Mouse (Mus musculus) lung, postnatal 4 days (tissue): ENCODE measurements at regions not wholly inside any gene's neighbourhood (a gene's known extent, or its start where the extent isn't known, plus 50 kb on each side); places are given as distances from the start of the nearest gene placed in this dataset.

ENCODE experiments used
- DNase-seq, 2 experiments: peaks; one replicate each; pipeline ENCODE4 v3.0.0; 2021

GRCm38 (mm10) chr4:131216361-131216760, 272.2 kb downstream of the Matn1 start:
- no peak for DNase-seq

GRCm38 (mm10) chr4:131217083-131217482, 272.9 kb downstream of the Matn1 start:
- DNase-seq: no peak

- no peak for DNase-seq
These were observed 273.5 kb downstream of the Matn1 start for GRCm38 (mm10) chr4:131217571-131218155.

- no peak for DNase-seq
These were observed 276.8 kb downstream of the Matn1 start for GRCm38 (mm10) chr4:131220966-131221365.

GRCm38 (mm10) chr4:131230361-131230760, 286.2 kb downstream of the Matn1 start:
- DNase-seq: no peak

GRCm38 (mm10) chr4:131236611-131237031, 292.4 kb downstream of the Matn1 start:
- no peak for DNase-seq

GRCm38 (mm10) chr4:131238591-131238990, 294.4 kb downstream of the Matn1 start:
- DNase-seq: no peak

GRCm38 (mm10) chr4:131239132-131239531, 294.9 kb downstream of the Matn1 start:
- DNase-seq: no peak

- no peak for DNase-seq
These were observed 296.3 kb downstream of the Matn1 start for GRCm38 (mm10) chr4:131240457-131240856.

- DNase-seq: no peak
These were observed 298.1 kb downstream of the Matn1 start for GRCm38 (mm10) chr4:131242250-131242649.

GRCm38 (mm10) chr4:131243744-131244387, 299.7 kb downstream of the Matn1 start:
- no peak for DNase-seq

- peak; percentile 70 to 78 for DNase-seq
These were observed 308.6 kb downstream of the Matn1 start for GRCm38 (mm10) chr4:131252602-131253442.

GRCm38 (mm10) chr4:131253443-131253817, 309.2 kb downstream of the Matn1 start:
- no peak for DNase-seq

GRCm38 (mm10) chr4:131254243-131254642, 310.1 kb downstream of the Matn1 start:
- DNase-seq: peak; percentile 45 to 83

GRCm38 (mm10) chr4:131254691-131255090, 310.5 kb downstream of the Matn1 start:
- DNase-seq: peak in 1 of 2 experiments; percentile 12

- DNase-seq: no peak
These were observed 317.1 kb downstream of the Matn1 start for GRCm38 (mm10) chr4:131261236-131261635.

GRCm38 (mm10) chr4:131262909-131263308, 318.7 kb downstream of the Matn1 start:
- DNase-seq: no peak

- no peak for DNase-seq
These were observed 322.6 kb downstream of the Matn1 start for GRCm38 (mm10) chr4:131266764-131267163.

- peak; percentile 66 to 78 for DNase-seq
These were observed 323.6 kb downstream of the Matn1 start for GRCm38 (mm10) chr4:131267760-131268159.

- DNase-seq: peak in 1 of 2 experiments; percentile 29
These were observed 326.0 kb downstream of the Matn1 start for GRCm38 (mm10) chr4:131270192-131270591.

GRCm38 (mm10) chr4:131272060-131272459, 327.9 kb downstream of the Matn1 start:
- DNase-seq: no peak

GRCm38 (mm10) chr4:131293560-131293959, 349.4 kb downstream of the Matn1 start:
- DNase-seq: no peak

- no peak for DNase-seq
These were observed 354.0 kb downstream of the Matn1 start for GRCm38 (mm10) chr4:131298011-131298674.
